In the genomic region with DNA sequence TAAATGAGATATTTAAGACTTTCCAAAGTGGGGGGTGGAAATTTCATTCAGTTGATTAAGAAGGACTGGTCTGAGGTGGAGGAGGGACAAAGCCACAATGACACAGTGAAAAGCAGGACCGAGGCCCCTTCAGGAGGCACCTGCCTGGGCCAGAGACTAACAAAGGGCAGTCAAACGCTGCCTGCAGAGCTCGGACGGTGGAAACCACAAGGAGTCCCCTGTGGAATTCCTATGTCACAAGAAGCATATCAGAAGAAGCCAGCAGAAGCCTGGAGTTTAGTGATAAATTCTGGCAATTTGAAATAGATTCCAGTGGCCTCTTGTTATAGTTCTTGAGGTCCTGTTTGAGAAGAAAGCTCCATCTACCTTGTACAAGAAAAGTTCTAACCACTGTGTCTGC, we compare ENCODE assay signal across 23 mouse cellular contexts. TPM values are rescaled to one million over a fixed set of nuclear protein-coding genes. Genes with fewer than 3 reads are reported as not detected.
DNase-seq lines count a peak whose midpoint lies in the region; ATAC-seq lines count a peak whose summit lies in the region.
"Had no signal": no experiment of that assay in that cellular context is flagged by ENCODE, and none has a peak within 500 bp of the region (broad histone marks: within the 10 kb centered on the region; RNA-seq: fewer than 3 reads in every experiment).

No protein-coding gene starts in this region.

- 23% methylated on average over 4 of the region's 4 CpGs for WGBS in heart, embryonic 16.5 days
- WGBS in heart, embryonic 11.5 days (ENCODE audit: insufficient replicate concordance): 36% methylated on average over 4 of the region's 4 CpGs
- WGBS in liver, embryonic 16.5 days (ENCODE audit: insufficient replicate concordance): 14% methylated on average over 4 of the region's 4 CpGs

- H3K27ac ChIP-seq in heart, embryonic 16.5 days (ENCODE audit: low read length): peak overlapping the region; percentile 55; the same call in 1 of the 2 replicates
- no peak overlapping the region for H3K27ac ChIP-seq in heart, embryonic 11.5 days (ENCODE audit: low read depth, low read length)
- no peak overlapping the region for H3K27ac ChIP-seq in liver, embryonic 16.5 days (ENCODE audit: low read length)
- H3K27ac ChIP-seq: heart, embryonic 10.5 days; hindbrain, embryonic 12.5 days; left cerebral cortex, adult 2 months; limb, embryonic 15.5 days; macrophage; neural tube, embryonic 12.5 days had no signal

- H3K4me2 ChIP-seq in heart, embryonic 16.5 days (ENCODE audit: low read depth, low read length): no peak overlapping the region
- H3K4me2 ChIP-seq in heart, embryonic 11.5 days: no peak overlapping the region
- no peak overlapping the region for H3K4me2 ChIP-seq in liver, embryonic 16.5 days (ENCODE audit: low read depth, low read length)
- H3K4me2 ChIP-seq: hindbrain, embryonic 12.5 days; limb, embryonic 15.5 days; neural tube, embryonic 12.5 days had no signal

- no peak overlapping the region for H3K9ac ChIP-seq in heart, embryonic 16.5 days (ENCODE audit: low read length)
- H3K9ac ChIP-seq in heart, embryonic 11.5 days (ENCODE audit: low read depth, low read length): no peak overlapping the region
- H3K9ac ChIP-seq in liver, embryonic 16.5 days (ENCODE audit: low read depth, low read length): no peak overlapping the region
- H3K9ac ChIP-seq: hindbrain, embryonic 12.5 days; limb, embryonic 15.5 days; neural tube, embryonic 12.5 days had no signal

- H3K4me3 ChIP-seq in heart, embryonic 16.5 days (ENCODE audit: low read length): no peak overlapping the region
- H3K4me3 ChIP-seq in heart, embryonic 11.5 days (ENCODE audit: low read depth, low read length): no peak overlapping the region
- H3K4me3 ChIP-seq in liver, embryonic 16.5 days (ENCODE audit: low read depth, low read length): no peak overlapping the region
- H3K4me3 ChIP-seq: heart, embryonic 10.5 days; hindbrain, embryonic 12.5 days; left cerebral cortex, adult 2 months; limb, embryonic 15.5 days; neural tube, embryonic 12.5 days had no signal

- DNase-seq in MEL-GATA-1-ER (ENCODE audit: extremely low read depth, low read depth): peak; percentile 13
- no peak for DNase-seq in frontal cortex, postnatal 14 days (ENCODE audit: low spot score in 2 of 2)
- no peak for DNase-seq in layer of hippocampus, adult 9-11 months
- no peak for DNase-seq in right cerebral cortex, adult 18-20 months
- DNase-seq: adrenal gland, adult 8-10 months; cerebellum, adult 8-10 months; cerebellum, postnatal 36 days; kidney, adult 11 months; left cerebral cortex, postnatal 4 days; midbrain, embryonic 14.5 days; right cerebral cortex, postnatal 4 days; thymus, postnatal 14 days had no signal

- H3K36me3 ChIP-seq in heart, embryonic 16.5 days (ENCODE audit: control insufficient read depth, insufficient read depth): no peaks in the 10 kb centered on the region
- no peaks in the 10 kb centered on the region for H3K36me3 ChIP-seq in heart, embryonic 11.5 days (ENCODE audit: control insufficient read depth, insufficient read depth, low read length)
- no peaks in the 10 kb centered on the region for H3K36me3 ChIP-seq in liver, embryonic 16.5 days (ENCODE audit: control insufficient read depth, insufficient read depth)
- H3K36me3 ChIP-seq: heart, embryonic 10.5 days; hindbrain, embryonic 12.5 days; limb, embryonic 15.5 days; neural tube, embryonic 12.5 days had no signal

- no peak for ATAC-seq in heart, embryonic 16.5 days (replicated peaks; ENCODE audit: extremely low read depth, insufficient read depth, low FRiP score)
- no peak for ATAC-seq in heart, embryonic 11.5 days (replicated peaks; ENCODE audit: insufficient number of reproducible peaks, low FRiP score, low TSS enrichment)
- peak; percentile 61; the same call in 1 of the 2 replicates for ATAC-seq in common myeloid progenitor, adult 5-6 weeks (replicated peaks; ENCODE audit: low read depth, poor library complexity, severe bottlenecking)
- peak; percentile 45; the same call in 1 of the 2 replicates for ATAC-seq in liver, embryonic 16.5 days (ENCODE audit: low read depth)
- ATAC-seq: forebrain, embryonic 14.5 days had no signal

- no peaks in the 10 kb centered on the region for H3K9me3 ChIP-seq in heart, embryonic 16.5 days (replicated peaks; ENCODE audit: control insufficient read depth, low read length)
- no peaks in the 10 kb centered on the region for H3K9me3 ChIP-seq in heart, embryonic 11.5 days (replicated peaks; ENCODE audit: control insufficient read depth, low read length)
- no peaks in the 10 kb centered on the region for H3K9me3 ChIP-seq in liver, embryonic 16.5 days (replicated peaks; ENCODE audit: control insufficient read depth, low read length)
- H3K9me3 ChIP-seq: heart, embryonic 10.5 days; hindbrain, embryonic 12.5 days; limb, embryonic 15.5 days; neural tube, embryonic 12.5 days had no signal

- peaks cover 18% of the 10 kb centered on the region for H3K4me1 ChIP-seq in heart, embryonic 16.5 days (ENCODE audit: control insufficient read depth, insufficient read depth, low read length)
- H3K4me1 ChIP-seq in heart, embryonic 11.5 days (ENCODE audit: control insufficient read depth, insufficient read depth, low read length): peaks cover 7% of the 10 kb centered on the region; the same call in 1 of the 2 replicates
- H3K4me1 ChIP-seq in liver, embryonic 16.5 days (ENCODE audit: control insufficient read depth, low read depth, low read length): peaks cover 4% of the 10 kb centered on the region
- H3K4me1 ChIP-seq: hindbrain, embryonic 12.5 days; neural tube, embryonic 12.5 days had no signal

- H3K27me3 ChIP-seq in heart, embryonic 16.5 days (ENCODE audit: control insufficient read depth, insufficient read depth, low read length): no peaks in the 10 kb centered on the region
- no peaks in the 10 kb centered on the region for H3K27me3 ChIP-seq in heart, embryonic 11.5 days (ENCODE audit: control insufficient read depth, insufficient read depth, low read length)
- H3K27me3 ChIP-seq in liver, embryonic 16.5 days (ENCODE audit: control insufficient read depth, insufficient read depth, low read depth, low read length): no peaks in the 10 kb centered on the region
- H3K27me3 ChIP-seq: hindbrain, embryonic 12.5 days; limb, embryonic 15.5 days; neural tube, embryonic 12.5 days had no signal

RNA-seq across cellular contexts. Expression of a gene that starts 30.2 kb away (rescaled TPM):
- polyA plus RNA-seq in heart, embryonic 16.5 days (2015; fragmentation: Nextera tagmentation; extraction: Ambion mirVana): 2.8 and 2.9 TPM in 2 replicates
- polyA plus RNA-seq in heart, embryonic 11.5 days (2014; fragmentation: Nextera tagmentation; extraction: Ambion mirVana): 0.93 and 1.2 TPM in 2 replicates
- not detected in 2 replicates for total RNA-seq in common myeloid progenitor, adult 5-6 weeks (2017)
- polyA plus RNA-seq in liver, embryonic 16.5 days (2015; fragmentation: Nextera tagmentation; extraction: Ambion mirVana): 0.17 and 0.20 TPM in 2 replicates
- polyA plus RNA-seq: macrophage had no signal

RNA-seq across cellular contexts. Expression of a gene that starts 30.2 kb away (rescaled TPM):
- 18.4 and 19.3 TPM in 2 replicates for polyA plus RNA-seq in heart, embryonic 16.5 days (2015; fragmentation: Nextera tagmentation; extraction: Ambion mirVana)
- polyA plus RNA-seq in heart, embryonic 11.5 days (2014; fragmentation: Nextera tagmentation; extraction: Ambion mirVana): 4.5 and 5.1 TPM in 2 replicates
- not detected in 2 replicates for total RNA-seq in common myeloid progenitor, adult 5-6 weeks (2017)
- polyA plus RNA-seq in liver, embryonic 16.5 days (2015; fragmentation: Nextera tagmentation; extraction: Ambion mirVana): 0.06 and 0.65 TPM in 2 replicates
- polyA plus RNA-seq: macrophage had no signal

RNA-seq across cellular contexts. Expression of a gene that starts 40.0 kb away (rescaled TPM):
- polyA plus RNA-seq in heart, embryonic 16.5 days (2015; fragmentation: Nextera tagmentation; extraction: Ambion mirVana): 10.0 and 10.2 TPM in 2 replicates
- polyA plus RNA-seq in heart, embryonic 11.5 days (2014; fragmentation: Nextera tagmentation; extraction: Ambion mirVana): 2.7 and 3.4 TPM in 2 replicates
- total RNA-seq in common myeloid progenitor, adult 5-6 weeks (2017): not detected in 2 replicates
- 0.34 and 0.42 TPM in 2 replicates for polyA plus RNA-seq in liver, embryonic 16.5 days (2015; fragmentation: Nextera tagmentation; extraction: Ambion mirVana)
- polyA plus RNA-seq: macrophage had no signal

Comparison
In these comparisons a context has a peak if more than half of its experiments do, and no peak if none do; other contexts are left out.
1. ATAC-seq: peak in common myeloid progenitor, adult 5-6 weeks (single experiment) and liver, embryonic 16.5 days (single experiment); none in heart, embryonic 16.5 days (single experiment) and heart, embryonic 11.5 days (single experiment).